Mouse (Mus musculus) heart, adult 2 months (tissue): ENCODE measurements around the gene Nrf1.

Experiments used
- CTCF ChIP-seq: fragments of 200-600 bp; IDR thresholded peaks from 2 replicates; pipeline ENCODE4 v1.8.1; 2022; ENCODE audit warnings: antibody characterized with exemption, mild to moderate bottlenecking, moderate library complexity
- POLR2A ChIP-seq: fragments of 200-500 bp; IDR thresholded peaks from 2 replicates; pipeline ENCODE4 v1.6.1; 2011; ENCODE audit warnings: mild to moderate bottlenecking, low read depth, low read length, control low read depth; ENCODE audit not compliant: insufficient read depth

- no peak for TF ChIP-seq CTCF
- TF ChIP-seq POLR2A, result no peak
These were observed 104.9 kb downstream of the Nrf1 start for GRCm38 (mm10) chr6:30152649-30153048.
